Mouse (Mus musculus) myocyte (in vitro differentiated cells): Measurements from ENCODE around the gene Ncapg2. TPM values are rescaled to one million over a fixed set of nuclear protein-coding genes. Genes with fewer than 3 reads are reported as not detected.

ENCODE experiments used
- H3K27me3 ChIP-seq: one replicate; pipeline ENCODE4 v1.6.1; 2011; ENCODE audit not compliant: control insufficient read depth, insufficient read depth, insufficient read length
- H3K36me3 ChIP-seq: one replicate; pipeline ENCODE4 v1.6.1; 2011; ENCODE audit not compliant: control insufficient read depth, insufficient read depth
- H3K4me2 ChIP-seq: one replicate; pipeline ENCODE4 v1.6.1; 2011; ENCODE audit warnings: low read depth, control low read depth
- H3K4me3 ChIP-seq: one replicate; pipeline ENCODE4 v1.5.1; 2011; ENCODE audit warnings: mild to moderate bottlenecking, control low read depth, moderate library complexity
- H3K79me2 ChIP-seq: one replicate; pipeline ENCODE4 v1.6.1; 2011; ENCODE audit not compliant: control insufficient read depth, insufficient read depth
- H3ac ChIP-seq: one replicate; pipeline ENCODE4 v1.6.1; 2011; ENCODE audit not compliant: control insufficient read depth, insufficient read length
- CEBPB ChIP-seq: IDR thresholded peaks from 2 replicates; pipeline ENCODE4 v1.6.1; 2011; ENCODE audit warnings: mild to moderate bottlenecking, moderate library complexity; ENCODE audit not compliant: poor library complexity, insufficient read depth, severe bottlenecking
- E2F4 ChIP-seq: IDR thresholded peaks from one replicate; pipeline ENCODE4 v1.6.1; 2011; ENCODE audit warnings: mild to moderate bottlenecking, control low read depth, moderate library complexity; ENCODE audit not compliant: insufficient read depth
- MAX ChIP-seq: IDR thresholded peaks from one replicate; pipeline ENCODE4 v1.6.1; 2011; ENCODE audit warnings: low read depth, mild to moderate bottlenecking, control low read depth
- MYOD1 ChIP-seq, 3 experiments: IDR thresholded peaks; one replicate each; pipeline ENCODE4 v1.6.1; 2011; ENCODE audit warnings: control low read depth in 2 of 3, low read depth in 2 of 3, mild to moderate bottlenecking in 2 of 3, moderate library complexity in 1 of 3; ENCODE audit not compliant: insufficient read length in 2 of 3, control insufficient read depth in 1 of 3
- MYOG ChIP-seq, 3 experiments: IDR thresholded peaks; one replicate each; pipeline ENCODE4 v1.6.1; 2011; ENCODE audit warnings: control low read depth in 2 of 3, low read depth in 2 of 3, mild to moderate bottlenecking in 2 of 3; ENCODE audit not compliant: insufficient read length in 2 of 3, control insufficient read depth in 1 of 3, insufficient read depth in 1 of 3
- POLR2A ChIP-seq: IDR thresholded peaks from one replicate; pipeline ENCODE4 v1.6.1; 2011; ENCODE audit warnings: low read depth, mild to moderate bottlenecking, control low read depth, moderate library complexity; ENCODE audit not compliant: insufficient read length
- POLR2AphosphoS2 ChIP-seq: IDR thresholded peaks from one replicate; pipeline ENCODE4 v1.6.1; 2011; ENCODE audit warnings: low read depth, control low read depth; ENCODE audit not compliant: insufficient read length
- REST ChIP-seq: IDR thresholded peaks from one replicate; pipeline ENCODE4 v1.6.1; 2011; ENCODE audit warnings: mild to moderate bottlenecking, control low read depth, moderate library complexity; ENCODE audit not compliant: insufficient read depth, insufficient read length
- SRF ChIP-seq: IDR thresholded peaks from one replicate; pipeline ENCODE4 v1.6.1; 2011; ENCODE audit warnings: low read depth; ENCODE audit not compliant: control insufficient read depth, insufficient read length
- TCF12 ChIP-seq: IDR thresholded peaks from one replicate; pipeline ENCODE4 v1.6.1; 2011; ENCODE audit warnings: mild to moderate bottlenecking, control low read depth; ENCODE audit not compliant: poor library complexity, insufficient read depth, severe bottlenecking
- TCF3 ChIP-seq: IDR thresholded peaks from one replicate; pipeline ENCODE4 v1.6.1; 2011; ENCODE audit warnings: low read depth, control low read depth; ENCODE audit not compliant: insufficient read length
- USF1 ChIP-seq: IDR thresholded peaks from one replicate; pipeline ENCODE4 v1.6.1; 2011; ENCODE audit warnings: low read depth, mild to moderate bottlenecking, control low read depth, moderate library complexity
- polyA plus RNA-seq: library from polyadenylated mRNA; unstranded; fragments of >200 nt; fragmentation: generic; extraction: Trizol; gene quantifications from one replicate; pipeline ENCODE4 v1.2.1, GENCODE M21; 2012; ENCODE audit warnings: missing spikeins

Gene Ncapg2
- polyA plus RNA-seq, 1 experiment: 4.4 TPM

DNA sequence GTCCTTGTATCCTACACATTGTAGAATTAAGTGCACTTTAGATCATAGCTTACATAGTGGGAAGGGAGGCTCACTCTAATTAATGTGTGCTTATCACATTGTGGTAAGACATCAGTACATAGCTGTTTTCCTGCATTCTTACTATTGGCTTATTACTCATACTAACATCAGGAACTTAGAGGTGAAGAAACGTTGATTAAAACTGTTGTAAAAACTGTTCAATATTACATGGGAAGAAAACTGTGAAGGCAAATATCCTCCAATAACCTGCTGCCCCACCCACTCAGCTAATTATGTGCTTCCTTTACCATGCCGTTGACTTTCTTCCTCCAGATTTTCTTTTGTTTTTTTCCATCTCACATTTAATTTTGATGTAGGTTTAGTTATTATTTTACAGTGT, 36.3 kb upstream of the Ncapg2 start:
- H3K27me3 ChIP-seq: no peaks in the 10 kb centered on the region
- TF ChIP-seq POLR2AphosphoS2: no peak
- no peak for TF ChIP-seq SRF
- TF ChIP-seq MYOD1 (IDR thresholded peaks at IDR 0.05; ENCODE audit: control insufficient read depth in 1 of 3, insufficient read length in 2 of 3, low read depth in 2 of 3): no peak
- TF ChIP-seq POLR2A: no peak
- no peak for TF ChIP-seq E2F4
- no peak for TF ChIP-seq USF1
- TF ChIP-seq REST: no peak
- no peak for TF ChIP-seq TCF12
- no peak for TF ChIP-seq MAX
- no peak for TF ChIP-seq CEBPB
- TF ChIP-seq MYOG (IDR thresholded peaks at IDR 0.05; ENCODE audit: control insufficient read depth in 1 of 3, insufficient read depth in 1 of 3, insufficient read length in 2 of 3, low read depth in 2 of 3): no peak
- no peak for TF ChIP-seq TCF3
- peaks cover 46% of the 10 kb centered on the region for H3K36me3 ChIP-seq

DNA sequence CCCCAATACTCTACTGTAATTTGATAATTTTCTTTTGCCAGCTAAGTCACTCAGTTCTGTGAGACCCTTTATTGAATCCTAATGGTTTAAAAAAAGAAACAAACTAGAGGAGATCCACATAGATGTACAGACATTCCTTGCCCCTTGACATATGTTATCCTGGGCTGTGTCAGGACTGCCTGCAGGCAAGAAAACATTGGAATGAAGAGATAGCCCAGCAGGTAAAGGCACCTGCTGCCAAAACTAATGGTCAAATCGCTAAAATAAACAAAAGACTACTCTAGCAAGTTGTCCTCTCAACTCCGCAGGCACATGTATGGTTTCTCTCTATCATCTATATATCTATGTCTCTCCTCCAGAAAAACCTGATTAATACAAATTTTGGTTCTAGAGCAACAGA, 22.1 kb upstream of the Ncapg2 start:
- H3K36me3 ChIP-seq: peaks cover 19% of the 10 kb centered on the region
- no peak overlapping the region for H3ac ChIP-seq
- TF ChIP-seq TCF12 (no peak), POLR2AphosphoS2 (no peak), MAX (no peak), POLR2A (no peak), USF1 (no peak)
- no peak overlapping the region for H3K4me3 ChIP-seq
- no peaks in the 10 kb centered on the region for H3K27me3 ChIP-seq
- H3K79me2 ChIP-seq: no peaks in the 10 kb centered on the region
- no peak overlapping the region for H3K4me2 ChIP-seq

More for the DNA sequence above, 36.3 kb upstream of the Ncapg2 start:
- no peaks in the 10 kb centered on the region for H3K79me2 ChIP-seq
- no peak overlapping the region for H3K4me2 ChIP-seq
- no peak overlapping the region for H3K4me3 ChIP-seq
- no peak overlapping the region for H3ac ChIP-seq

GRCm38 (mm10) chr12:116383995-116384394, 21.2 kb upstream of the Ncapg2 start:
- peaks cover 17% of the 10 kb centered on the region for H3K36me3 ChIP-seq
- no peak overlapping the region for H3ac ChIP-seq
- H3K27me3 ChIP-seq: no peaks in the 10 kb centered on the region
- no peak overlapping the region for H3K4me3 ChIP-seq
- no peak overlapping the region for H3K4me2 ChIP-seq
- no peak for TF ChIP-seq E2F4
- TF ChIP-seq POLR2A: no peak
- TF ChIP-seq TCF12: no peak
- no peak for TF ChIP-seq REST
- TF ChIP-seq MYOG (IDR thresholded peaks at IDR 0.05; ENCODE audit: control insufficient read depth in 1 of 3, insufficient read depth in 1 of 3, insufficient read length in 2 of 3, low read depth in 2 of 3): no peak
- TF ChIP-seq SRF: no peak
- TF ChIP-seq TCF3: no peak
- TF ChIP-seq USF1: no peak
- TF ChIP-seq POLR2AphosphoS2: no peak
- no peak for TF ChIP-seq MAX
- TF ChIP-seq CEBPB: no peak
- no peak for TF ChIP-seq MYOD1 (IDR thresholded peaks at IDR 0.05; ENCODE audit: control insufficient read depth in 1 of 3, insufficient read length in 2 of 3, low read depth in 2 of 3)
- H3K79me2 ChIP-seq: no peaks in the 10 kb centered on the region

- TF ChIP-seq TCF12 (no peak), POLR2A (no peak), POLR2AphosphoS2 (no peak), MYOD1 (IDR thresholded peaks at IDR 0.05; ENCODE audit: control insufficient read depth in 1 of 3, insufficient read length in 2 of 3, low read depth in 2 of 3) (no peak), SRF (no peak)
- Histone ChIP-seq H3K79me2 (no peaks in the 10 kb centered on the region), H3K4me2 (no peak overlapping the region), H3K36me3 (no peaks in the 10 kb centered on the region), H3K27me3 (no peaks in the 10 kb centered on the region), H3K4me3 (no peak overlapping the region), H3ac (no peak overlapping the region)
These were observed 18.4 kb upstream of the Ncapg2 start for GRCm38 (mm10) chr12:116386802-116387201.

GRCm38 (mm10) chr12:116389868-116390267, 15.3 kb upstream of the Ncapg2 start:
- no peak for TF ChIP-seq REST
- no peak for TF ChIP-seq TCF12
- TF ChIP-seq E2F4: no peak
- TF ChIP-seq CEBPB: no peak
- no peak for TF ChIP-seq SRF
- no peak for TF ChIP-seq POLR2A
- TF ChIP-seq POLR2AphosphoS2: no peak
- TF ChIP-seq MYOG (IDR thresholded peaks at IDR 0.05; ENCODE audit: control insufficient read depth in 1 of 3, insufficient read depth in 1 of 3, insufficient read length in 2 of 3, low read depth in 2 of 3): no peak
- no peak for TF ChIP-seq USF1
- TF ChIP-seq MYOD1 (IDR thresholded peaks at IDR 0.05; ENCODE audit: control insufficient read depth in 1 of 3, insufficient read length in 2 of 3, low read depth in 2 of 3): no peak
- no peak for TF ChIP-seq TCF3
- no peak for TF ChIP-seq MAX
- Histone ChIP-seq H3K4me2 (no peak overlapping the region), H3K4me3 (no peak overlapping the region), H3ac (no peak overlapping the region), H3K36me3 (no peaks in the 10 kb centered on the region), H3K79me2 (no peaks in the 10 kb centered on the region), H3K27me3 (no peaks in the 10 kb centered on the region)
